Mouse (Mus musculus) lung, adult 2 months (tissue): Measurements from ENCODE around the gene Arl14.

ENCODE experiments used
- CTCF ChIP-seq: fragments of 200-500 bp; IDR thresholded peaks from 2 replicates; pipeline ENCODE4 v1.5.1; 2011; ENCODE audit warnings: mild to moderate bottlenecking, low read length, control low read depth; ENCODE audit not compliant: insufficient read depth
- POLR2A ChIP-seq: fragments of 200-500 bp; IDR thresholded peaks from 2 replicates; pipeline ENCODE4 v1.6.1; 2011; ENCODE audit warnings: low read depth, mild to moderate bottlenecking, control low read depth, low read length, borderline replicate concordance; ENCODE audit errors: extremely low read depth

DNA sequence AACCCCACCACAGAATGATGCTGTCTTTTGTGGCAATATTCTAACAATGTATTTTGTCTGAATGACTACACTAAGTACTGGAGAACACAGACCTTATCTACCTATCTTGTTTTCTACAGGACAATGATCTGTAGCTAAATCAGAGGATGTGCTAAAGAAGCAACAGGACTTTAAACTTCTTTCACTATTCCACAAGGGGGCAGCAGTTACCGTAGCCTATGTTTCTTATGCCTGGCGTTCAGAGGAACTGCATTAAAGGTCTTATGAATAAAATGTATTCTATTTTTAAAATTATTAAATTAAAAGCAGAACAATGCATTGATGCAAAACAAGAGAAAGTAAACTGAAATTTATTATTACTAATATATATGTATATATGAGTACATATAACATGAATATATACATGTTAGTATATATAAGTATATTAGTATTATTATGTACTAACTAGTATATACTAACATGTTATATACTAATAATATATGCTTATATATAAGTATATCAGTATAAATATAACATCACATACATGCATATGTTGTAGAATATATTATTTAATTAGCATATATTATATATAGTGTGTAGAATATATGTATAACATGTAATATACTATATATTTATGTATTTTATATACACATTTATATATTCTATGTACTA is 35.0 kb downstream of the Arl14 start:
- TF ChIP-seq CTCF (peak; percentile 29; the same call in 1 of the 2 replicates), POLR2A (no peak)
